Mouse (Mus musculus) bone marrow macrophage, adult 2 months (primary cell): ENCODE measurements around the gene Vps53. TPM values are rescaled to one million over a fixed set of nuclear protein-coding genes. Genes with fewer than 3 reads are reported as not detected.
"Not testable (repeated sequence)": the region's sequence is repeated elsewhere in the genome, so short reads cannot be mapped to it uniquely, and the experiment has no call there.

ENCODE experiments used
- H3K27ac ChIP-seq: 2 replicates; pipeline ENCODE4 v1.5.1; 2012; ENCODE audit warnings: low read depth, low read length; ENCODE audit not compliant: insufficient read depth
- H3K4me1 ChIP-seq: 2 replicates; pipeline ENCODE4 v1.6.1; 2012; ENCODE audit warnings: low read length; ENCODE audit not compliant: control insufficient read depth, insufficient read depth
- H3K4me3 ChIP-seq: 2 replicates; pipeline ENCODE4 v1.5.1; 2012; ENCODE audit warnings: mild to moderate bottlenecking, low read length, moderate library complexity; ENCODE audit not compliant: insufficient read depth
- CTCF ChIP-seq: IDR thresholded peaks from 2 replicates; pipeline ENCODE4 v1.5.1; 2012; ENCODE audit warnings: low read depth, mild to moderate bottlenecking, low read length, moderate library complexity
- POLR2A ChIP-seq: IDR thresholded peaks from 2 replicates; pipeline ENCODE4 v1.6.1; 2012; ENCODE audit warnings: mild to moderate bottlenecking, low read depth, low read length, borderline replicate concordance
- polyA plus RNA-seq: library from polyadenylated mRNA; stranded (reverse); fragments of >200 nt; gene quantifications from 2 replicates; pipeline ENCODE4 v1.2.4, GENCODE M21; 2012; ENCODE audit not compliant: missing spikeins, insufficient read depth, insufficient read length

The Vps53 gene
- polyA plus RNA-seq = 40.7 and 47.9 TPM in 2 replicates

DNA sequence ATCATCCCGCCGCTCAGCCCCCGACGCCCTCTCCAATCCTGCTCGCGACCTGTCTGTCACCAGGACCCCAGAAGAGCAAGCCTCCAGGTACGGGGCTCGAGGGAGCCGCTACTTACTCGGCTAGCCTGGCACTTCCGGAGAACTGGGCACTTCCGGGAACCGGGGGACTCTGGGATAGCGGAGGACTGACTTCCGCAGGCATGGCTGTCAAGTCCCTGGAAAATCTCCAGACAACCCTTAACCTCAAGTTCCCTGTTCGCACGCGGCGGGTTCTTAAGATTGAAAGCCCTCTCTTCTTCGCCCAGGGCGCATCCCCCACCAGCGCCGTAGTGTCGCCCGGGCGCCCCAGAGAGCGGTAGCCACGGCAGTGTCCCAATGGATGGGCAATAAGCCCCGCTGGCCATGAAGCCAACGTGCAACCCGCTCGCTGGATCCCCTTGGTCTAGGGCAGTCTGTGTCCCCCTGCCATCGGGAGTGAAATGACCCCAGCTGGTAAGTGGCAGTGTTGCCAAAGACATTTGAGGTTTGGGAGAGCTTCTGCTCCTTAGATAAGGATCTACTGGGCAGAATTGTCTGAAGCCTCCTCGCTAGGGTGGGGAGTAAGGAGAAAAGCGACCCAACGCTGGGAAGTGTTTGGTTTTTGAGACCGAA lies at the start of gene Vps53, which contains the start of gene Fam57a:
Vps53 (minus strand) TSS at position 153 of the 651 bp plus-strand sequence.
Fam57a (plus strand) TSS at position 177 of the 651 bp plus-strand sequence.
- peak within 1 kb of the TSS; percentile 96 for H3K4me3 ChIP-seq
- no peak; the same call in 1 of the 2 replicates for TF ChIP-seq CTCF
- TF ChIP-seq POLR2A = peak; percentile 54; the same call in 1 of the 2 replicates
- H3K27ac ChIP-seq = peak within 1 kb of the TSS; percentile 50
- peaks cover 9% of the 10 kb centered on the region for H3K4me1 ChIP-seq

DNA sequence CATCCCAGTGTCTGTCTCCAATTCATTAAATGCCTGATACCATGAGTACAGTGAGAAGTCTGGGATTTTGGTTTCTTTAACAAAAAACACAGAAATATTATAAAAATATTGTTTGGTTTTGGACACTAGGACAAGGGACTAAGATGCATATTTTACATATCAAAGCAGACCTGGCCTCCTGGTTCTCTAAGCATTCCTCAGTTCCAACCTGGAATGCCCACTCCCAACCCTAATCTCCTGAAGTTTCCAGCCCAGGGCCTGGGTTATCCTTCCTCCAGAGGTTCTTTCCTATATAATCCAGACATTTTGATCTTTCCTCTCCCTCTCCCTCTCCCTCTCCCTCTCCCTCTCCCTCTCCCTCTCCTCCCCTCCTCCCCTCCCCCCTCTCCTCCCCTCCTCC lies 45.6 kb upstream of the Vps53 start:
- TF ChIP-seq CTCF = no peak
- no peak for TF ChIP-seq POLR2A
- H3K27ac ChIP-seq = no peak overlapping the region
- H3K4me3 ChIP-seq = no peak overlapping the region
- H3K4me1 ChIP-seq = no peaks in the 10 kb centered on the region

DNA sequence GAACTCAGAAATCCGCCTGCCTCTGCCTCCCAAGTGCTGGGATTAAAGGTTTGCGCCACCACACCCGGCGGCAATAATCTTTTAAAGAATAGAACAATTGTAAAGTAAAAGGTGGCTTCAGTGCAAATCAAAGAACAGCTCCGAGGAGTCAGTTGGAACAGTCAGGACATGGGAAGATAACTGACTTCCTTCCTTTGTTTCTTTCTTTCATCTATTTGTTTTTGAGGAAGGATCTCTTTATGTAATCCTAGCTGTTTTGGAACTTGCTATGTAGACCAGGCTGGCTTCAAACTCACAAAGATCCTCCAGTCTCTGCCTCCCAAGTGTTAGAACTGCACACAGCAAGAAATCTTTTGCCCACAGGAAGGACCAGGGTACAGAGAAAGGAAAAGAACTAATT lies 45.2 kb upstream of the Vps53 start:
- H3K27ac ChIP-seq = no peak overlapping the region
- TF ChIP-seq CTCF (no peak), POLR2A (no peak)
- no peaks in the 10 kb centered on the region for H3K4me1 ChIP-seq
- H3K4me3 ChIP-seq = no peak overlapping the region

GRCm38 (mm10) chr11:76217390-76217800 lies 37.9 kb upstream of the Vps53 start, which contains the start of the genes Dbil5 and Gemin4:
Gene Dbil5 (plus strand): TSS chr11:76217608.
Gene Gemin4 (minus strand): TSS chr11:76217664.
- Histone ChIP-seq H3K4me3 (peak within 1 kb of the TSS; percentile 84), H3K4me1 (peaks cover 14% of the 10 kb centered on the region), H3K27ac (peak within 1 kb of the TSS; percentile 8; the same call in 1 of the 2 replicates)
- TF ChIP-seq POLR2A (0 out of 2 replicates have a peak, but pooled peaks have one; percentile 69), CTCF (peak; percentile 74)

GRCm38 (mm10) chr11:76216681-76217389 lies 37.4 kb upstream of the Vps53 start:
- TF ChIP-seq POLR2A = no peak
- no peak for TF ChIP-seq CTCF
- Histone ChIP-seq H3K4me1 (peaks cover 14% of the 10 kb centered on the region), H3K27ac (peak overlapping the region; percentile 5; the same call in 1 of the 2 replicates), H3K4me3 (peak overlapping the region; percentile 84)

GRCm38 (mm10) chr11:76216049-76216540 lies 36.6 kb upstream of the Vps53 start:
- peak overlapping the region; percentile 84 for H3K4me3 ChIP-seq
- TF ChIP-seq CTCF (no peak), POLR2A (no peak)
- peaks cover 14% of the 10 kb centered on the region for H3K4me1 ChIP-seq
- H3K27ac ChIP-seq = 0 out of 2 replicates have a peak overlapping the region, but pooled peaks have one; percentile 8

DNA sequence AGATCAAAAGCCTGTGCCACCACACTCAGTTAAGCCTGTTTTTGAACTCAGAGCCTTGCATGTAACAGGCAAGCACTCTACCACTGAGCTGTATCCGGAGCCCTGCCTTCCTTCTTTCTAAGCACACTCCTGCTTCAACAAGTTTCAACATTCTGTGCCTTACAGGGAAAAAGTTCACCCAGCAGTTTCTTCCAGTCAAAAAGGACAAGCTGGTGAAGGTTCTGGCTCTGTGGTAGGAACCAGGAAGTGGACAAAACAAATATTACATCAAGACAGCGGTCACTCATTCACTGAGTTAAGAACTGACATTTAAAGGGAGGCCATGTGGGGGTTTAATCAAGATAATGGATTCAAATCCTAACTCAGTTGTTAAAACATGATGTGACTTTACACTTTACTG lies 35.6 kb upstream of the Vps53 start:
- TF ChIP-seq POLR2A (no peak), CTCF (no peak)
- 0 out of 2 replicates have a peak overlapping the region, but pooled peaks have one; percentile 9 for H3K27ac ChIP-seq
- H3K4me3 ChIP-seq = no peak overlapping the region
- peaks cover 14% of the 10 kb centered on the region for H3K4me1 ChIP-seq

- TF ChIP-seq POLR2A = no peak
- no peak for TF ChIP-seq CTCF
- H3K4me3 ChIP-seq = no peak overlapping the region
- H3K4me1 ChIP-seq = peaks cover 14% of the 10 kb centered on the region
- H3K27ac ChIP-seq = no peak overlapping the region
Observed at GRCm38 (mm10) chr11:76213841-76214240, 34.4 kb upstream of the Vps53 start.

GRCm38 (mm10) chr11:76211595-76211994 lies 32.1 kb upstream of the Vps53 start:
- peaks cover 14% of the 10 kb centered on the region for H3K4me1 ChIP-seq
- H3K4me3 ChIP-seq, H3K27ac ChIP-seq: not testable (repeated sequence)

DNA sequence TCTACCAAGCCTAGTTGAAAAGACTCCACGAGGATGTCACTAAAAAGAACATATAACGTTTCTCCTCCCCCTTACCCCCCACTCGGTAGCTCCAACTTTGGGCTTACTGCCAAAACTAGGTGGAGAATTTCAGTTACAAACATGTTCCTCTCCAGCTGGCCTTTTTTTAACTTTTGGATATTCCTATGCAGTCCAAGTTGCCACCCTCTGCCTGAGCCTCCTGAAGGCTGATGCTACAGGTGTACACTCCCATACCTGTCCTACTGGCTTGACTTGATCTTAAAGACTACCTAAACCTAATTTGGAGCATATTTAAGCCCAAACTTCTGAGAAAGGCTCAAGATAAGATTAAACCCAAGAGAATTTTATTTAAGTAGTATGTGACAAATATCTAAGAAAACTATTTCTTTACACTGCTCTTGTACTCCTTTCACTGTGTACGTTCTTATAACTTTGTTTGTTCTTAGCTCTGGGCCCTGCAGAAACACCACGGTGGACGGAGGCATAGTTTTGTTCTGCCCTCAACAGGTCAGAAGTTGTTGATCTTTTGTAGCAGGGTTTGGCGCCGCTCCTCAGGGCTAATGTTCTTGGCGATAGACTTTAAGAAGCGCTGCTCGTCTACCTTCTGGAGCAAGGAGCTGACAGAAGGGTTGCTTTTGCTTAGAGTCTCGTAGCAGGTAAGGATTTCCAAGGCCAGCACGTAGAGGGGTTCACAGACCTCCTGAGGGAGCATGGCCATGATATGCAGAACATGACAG lies 31.0 kb upstream of the Vps53 start:
- Histone ChIP-seq H3K27ac (no peak overlapping the region), H3K4me1 (peaks cover 7% of the 10 kb centered on the region), H3K4me3 (no peak overlapping the region)
- TF ChIP-seq POLR2A (no peak), CTCF (no peak)
